Mouse (Mus musculus): ENCODE measurements around the gene Ttll7.

- no peak for TF ChIP-seq CTCF (IDR thresholded peaks at IDR 0.05; ENCODE audit: low read depth, low read length)
- TF ChIP-seq POLR2A (IDR thresholded peaks at IDR 0.05; ENCODE audit: extremely low read depth, insufficient read depth, low read length), result no peak
Measured at GRCm38 (mm10) chr3:146943101-146943500, 90.9 kb downstream of the Ttll7 start.
